Mouse (Mus musculus) adrenal gland, postnatal 14 days (tissue): Measurements from ENCODE around the gene Gm10198. TPM values are rescaled to one million over a fixed set of nuclear protein-coding genes. Genes with fewer than 3 reads are reported as not detected.

Experiments used
- total RNA-seq: library from RNA; stranded (reverse); gene quantifications from 2 replicates; pipeline ENCODE4 v1.2.3, GENCODE M21; 2021

Gene Gm10198
- total RNA-seq, 1 experiment from 2014 or later: not detected

Other genes with a start within 250 kb of the Gm10198 start
- 78.4 and 83.9 TPM in 2 replicates for gene Gpbp1, start 102.7 kb upstream of the Gm10198 start, total RNA-seq
- not detected in 2 replicates for gene Gm49496, start 42.8 kb upstream of the Gm10198 start, total RNA-seq
- 39.7 and 39.8 TPM in 2 replicates for gene Mier3, start 88.2 kb downstream of the Gm10198 start, total RNA-seq
- gene Map3k1, start 216.2 kb downstream of the Gm10198 start, total RNA-seq: 60.4 and 62.0 TPM in 2 replicates